In the genomic region with DNA sequence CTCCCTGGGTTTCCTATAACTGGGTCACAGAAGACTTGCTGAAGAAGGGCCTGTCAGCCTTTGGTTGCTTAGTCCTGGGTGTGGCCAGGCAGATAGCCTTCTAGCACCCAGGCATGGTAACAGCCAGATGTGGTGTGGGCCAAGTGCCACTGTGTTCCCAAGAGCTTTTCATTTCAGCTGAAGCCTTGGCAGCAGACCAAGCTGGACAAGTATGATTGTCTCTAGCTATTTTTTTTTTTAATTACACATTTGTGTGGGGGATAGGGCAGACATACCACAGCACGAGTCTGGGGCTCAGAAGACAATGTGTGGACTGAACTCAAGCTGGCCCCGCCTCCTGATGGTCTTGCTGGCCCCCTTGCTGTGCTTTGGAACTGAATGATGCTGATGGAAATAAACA, we compare ENCODE assay signal across 13 mouse cellular contexts. TPM values are rescaled to one million over a fixed set of nuclear protein-coding genes. Genes with fewer than 3 reads are reported as not detected.
DNase-seq lines count a peak whose midpoint lies in the region; ATAC-seq and TF ChIP-seq lines count a peak whose summit lies in the region.
"Had no signal": no experiment of that assay in that cellular context is flagged by ENCODE, and none has a peak within 500 bp of the region (broad histone marks: within the 10 kb centered on the region; RNA-seq: fewer than 3 reads in every experiment).

No protein-coding gene starts in this region.

- peaks cover 3% of the 10 kb centered on the region; the same call in 1 of the 2 replicates for H3K9me3 ChIP-seq in midbrain, postnatal 0 days (ENCODE audit: low read length)

- H3K27ac ChIP-seq in gastrocnemius, adult 2 months: no peak overlapping the region
- no peak overlapping the region for H3K27ac ChIP-seq in midbrain, postnatal 0 days (ENCODE audit: low read depth, low read length)
- H3K27ac ChIP-seq: hindbrain, postnatal 0 days had no signal

- peaks cover 54% of the 10 kb centered on the region for H3K36me3 ChIP-seq in midbrain, postnatal 0 days (ENCODE audit: insufficient read depth, low read length)

- DNase-seq in gastrocnemius, adult 2 months: peak; percentile 64
- DNase-seq in gastrocnemius, postnatal 36 days: no peak
- DNase-seq in layer of hippocampus, adult 11-12 months (ENCODE audit: low spot score): peak; percentile 36
- DNase-seq in layer of hippocampus, adult 9-10 months (ENCODE audit: low spot score): no peak
- DNase-seq in adipocyte (ENCODE audit: low spot score): peak; percentile 96
- peak; percentile 77 for DNase-seq in heart, postnatal 4 days
- DNase-seq in midbrain, postnatal 0 days (ENCODE audit: low spot score): no peak
- DNase-seq in embryo, embryonic 10 days (ENCODE audit: low spot score): no peak
- DNase-seq: cerebellum, postnatal 25 days; thymus, postnatal 14 days had no signal

- no peak for ATAC-seq in midbrain, postnatal 0 days (ENCODE audit: low FRiP score)
- ATAC-seq: hindbrain, postnatal 0 days; midbrain, embryonic 16.5 days had no signal

- TF ChIP-seq CTCF in gastrocnemius, adult 2 months (IDR thresholded peaks at IDR 0.05): no peak
- no peak for TF ChIP-seq CTCF in midbrain, postnatal 0 days (IDR thresholded peaks at IDR 0.05)

- no peak overlapping the region for H3K9ac ChIP-seq in midbrain, postnatal 0 days (replicated peaks; ENCODE audit: low read length, poor library complexity, severe bottlenecking)

- 58% methylated on average over 2 of the region's 2 CpGs for WGBS in midbrain, postnatal 0 days

- no peak overlapping the region for H3K4me2 ChIP-seq in midbrain, postnatal 0 days (ENCODE audit: low read depth, low read length, poor library complexity, severe bottlenecking)

- no peaks in the 10 kb centered on the region for H3K4me1 ChIP-seq in midbrain, postnatal 0 days (ENCODE audit: insufficient read depth, low read length)

- H3K27me3 ChIP-seq in midbrain, postnatal 0 days (ENCODE audit: insufficient read depth, low read length): no peaks in the 10 kb centered on the region

- intact Hi-C loops in gastrocnemius, adult 2 months (cut with DNase I): no loop called here
- intact Hi-C loops in gastrocnemius, postnatal 36 days (cut with DNase I): no loop called here

- H3K4me3 ChIP-seq in gastrocnemius, adult 2 months: no peak overlapping the region
- H3K4me3 ChIP-seq in midbrain, postnatal 0 days (ENCODE audit: low read depth, low read length): no peak overlapping the region

RNA-seq across cellular contexts. Expression of a gene that starts 20.6 kb away (rescaled TPM):
- total RNA-seq in gastrocnemius, adult 2 months (2021): not detected
- total RNA-seq in gastrocnemius, postnatal 36 days (2021): not detected
- total RNA-seq in heart, postnatal 4 days (2021): 1 to 10 TPM; 2.8 to 3.5 TPM
- 13.4 and 16.5 TPM in 2 replicates for total RNA-seq in midbrain, postnatal 0 days (2014; rRNA removed)
- 6.7 and 7.0 TPM in 2 replicates for polyA plus RNA-seq in midbrain, postnatal 0 days (2015; fragmentation: Nextera tagmentation; extraction: Ambion mirVana)

RNA-seq across cellular contexts. Expression of a gene that starts 24.6 kb away (rescaled TPM):
- total RNA-seq in gastrocnemius, adult 2 months (2021): 10 to 100 TPM; 28.3 to 34.3 TPM
- 10 to 100 TPM; 23.1 to 29.0 TPM for total RNA-seq in gastrocnemius, postnatal 36 days (2021)
- 10 to 100 TPM; 24.5 to 24.6 TPM for total RNA-seq in heart, postnatal 4 days (2021)
- total RNA-seq in midbrain, postnatal 0 days (2014; rRNA removed): 44.9 and 45.3 TPM in 2 replicates
- 45.1 and 45.9 TPM in 2 replicates for polyA plus RNA-seq in midbrain, postnatal 0 days (2015; fragmentation: Nextera tagmentation; extraction: Ambion mirVana)

RNA-seq across cellular contexts. Expression of a gene that starts 47.8 kb away (rescaled TPM):
- total RNA-seq in gastrocnemius, adult 2 months (2021): not detected
- total RNA-seq in gastrocnemius, postnatal 36 days (2021): 1 to 10 TPM in 1 of 2 experiments, not detected in 1; 3.2 TPM
- total RNA-seq in heart, postnatal 4 days (2021): not detected
- total RNA-seq in midbrain, postnatal 0 days (2014; rRNA removed): not detected in 2 replicates
- polyA plus RNA-seq in midbrain, postnatal 0 days (2015; fragmentation: Nextera tagmentation; extraction: Ambion mirVana): 2.1 and 5.0 TPM in 2 replicates
- total RNA-seq: hindbrain, postnatal 0 days had no signal
- polyA plus RNA-seq: frontal cortex, adult 2 months had no signal

Comparison
In these comparisons a context has a peak if more than half of its experiments do, and no peak if none do; other contexts are left out.
1. DNase-seq: peak in gastrocnemius, adult 2 months (single experiment), layer of hippocampus, adult 11-12 months (single experiment), adipocyte (single experiment) and heart, postnatal 4 days (single experiment); none in gastrocnemius, postnatal 36 days (0 of 2), layer of hippocampus, adult 9-10 months (single experiment), midbrain, postnatal 0 days (single experiment) and embryo, embryonic 10 days (single experiment).